Mouse (Mus musculus): ENCODE data around the gene Tmem143.
"Not testable (repeated sequence)": the region's sequence is repeated elsewhere in the genome, so short reads cannot be mapped to it uniquely, and the experiment has no call there.

Tmem143 gene

DNA sequence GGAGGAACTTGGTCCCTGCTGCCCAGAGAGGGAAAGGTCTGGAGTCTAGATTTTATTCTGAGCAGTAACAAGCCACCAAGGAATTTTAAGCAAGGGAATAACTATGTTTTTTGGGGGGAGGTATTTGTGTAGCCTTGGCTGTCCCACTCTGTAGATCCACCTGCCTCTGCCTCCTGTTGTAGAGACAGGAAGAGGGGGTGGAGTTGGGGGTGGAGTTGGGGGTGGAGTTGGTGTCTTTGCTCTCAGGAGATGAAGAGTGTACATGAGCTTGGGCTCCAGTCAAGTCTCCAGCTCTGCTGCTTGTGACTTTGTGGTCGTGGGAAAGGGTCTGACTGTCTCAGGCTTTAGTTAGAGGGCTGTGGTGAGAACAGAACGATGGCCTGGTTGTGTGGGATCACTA is 15.7 kb upstream of the Tmem143 start:
- no peak for DNase-seq (ENCODE audit: extremely low spot score, low read depth, low spot score)

DNA sequence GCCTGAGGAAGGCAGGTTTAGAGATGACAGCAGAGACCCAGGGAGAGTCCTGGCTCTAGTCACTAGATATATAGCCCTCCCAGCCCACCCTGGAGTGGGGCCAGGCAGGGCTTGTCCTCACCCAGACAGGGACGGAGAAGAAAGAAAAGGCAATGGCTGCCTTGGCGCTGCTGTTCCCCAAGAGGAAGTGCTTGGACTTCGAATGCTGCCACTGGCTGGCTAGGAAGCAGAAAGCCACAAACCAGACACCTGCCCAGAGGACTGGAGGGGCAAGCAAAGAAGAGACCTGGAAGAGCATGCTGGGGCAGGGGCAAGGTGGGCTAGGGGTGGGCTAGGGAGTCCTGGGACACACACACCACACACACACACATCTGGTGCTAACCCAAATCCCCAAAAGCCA is 9.5 kb upstream of the Tmem143 start:
- DNase-seq (ENCODE audit: extremely low spot score, low read depth, low spot score): no peak

DNA sequence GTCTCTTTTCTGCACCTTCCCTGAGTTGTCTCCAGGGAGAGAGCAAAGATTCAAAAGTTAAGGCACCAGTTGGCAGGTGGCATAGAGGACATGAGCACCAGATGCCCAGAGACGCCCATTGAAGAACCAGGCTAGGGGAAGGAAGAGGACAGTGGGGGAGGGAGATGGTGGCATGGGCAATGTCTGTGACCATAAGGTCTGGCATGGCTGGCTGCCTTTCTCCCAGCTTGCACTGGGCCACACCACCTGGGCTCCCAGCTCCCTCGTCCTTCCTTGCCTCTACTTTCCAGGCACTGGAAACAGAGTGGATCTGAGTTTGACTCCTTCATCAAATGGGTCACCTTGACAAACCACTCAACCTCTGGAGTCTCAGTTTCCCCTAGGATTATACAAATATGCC is 4.1 kb upstream of the Tmem143 start:
- no peak for DNase-seq (ENCODE audit: extremely low spot score, low read depth, low spot score)

DNA sequence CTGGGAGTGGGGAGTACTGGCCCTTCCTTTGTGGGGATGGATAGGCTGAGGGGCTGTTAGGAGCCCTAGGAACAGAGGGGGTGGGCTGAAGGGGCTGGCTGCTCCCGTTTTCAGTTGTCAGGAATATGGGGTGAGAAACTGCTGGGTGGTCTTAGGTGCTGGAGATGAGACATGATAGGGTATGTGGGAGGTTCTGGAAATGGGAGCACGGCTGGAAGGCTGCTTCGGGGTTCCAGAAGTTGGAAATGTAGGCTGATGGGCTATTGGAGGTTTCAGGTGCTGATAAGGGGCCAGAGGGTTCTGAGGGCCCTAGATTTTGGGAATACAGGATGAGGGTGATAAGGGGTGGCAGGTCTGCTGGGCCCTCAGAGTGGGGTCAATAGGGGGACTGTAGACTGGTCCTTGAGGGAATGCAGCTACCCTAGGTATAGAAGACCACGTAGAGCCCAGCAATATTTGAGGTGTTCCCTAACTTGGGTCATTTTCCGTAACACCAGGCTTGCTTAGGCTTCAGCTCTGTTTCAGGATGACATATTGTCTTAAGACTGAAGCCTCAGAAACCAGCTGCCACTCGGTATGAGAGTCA is 717 bp upstream of the Tmem143 start:
- DNase-seq (ENCODE audit: extremely low spot score, low read depth, low spot score): no peak

DNA sequence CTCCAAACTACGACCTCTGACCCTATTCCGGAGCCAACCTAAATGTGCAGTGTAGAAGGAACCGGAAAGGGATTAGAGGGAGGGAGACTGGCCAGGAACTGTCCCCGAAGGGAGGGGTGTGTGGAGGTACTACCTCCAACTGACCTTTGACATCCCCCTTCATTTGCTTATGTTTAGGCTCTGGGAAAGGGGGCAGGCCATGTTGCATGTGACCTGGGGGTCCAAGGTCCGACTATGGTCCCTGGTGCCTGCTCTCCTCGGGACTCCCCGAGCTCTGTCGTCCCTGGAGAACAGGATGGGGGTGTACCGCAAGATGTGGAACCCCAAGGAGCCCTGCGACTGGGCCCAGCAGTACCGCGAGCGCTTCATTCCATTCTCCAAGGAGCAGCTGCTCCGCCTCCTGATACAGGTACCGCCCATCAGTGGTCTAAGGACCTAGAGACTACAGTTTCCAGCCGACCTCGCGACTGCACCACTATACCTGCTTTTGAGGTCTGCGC is 567 bp downstream of the Tmem143 start:
- no peak for DNase-seq (ENCODE audit: extremely low spot score, low read depth, low spot score)

DNA sequence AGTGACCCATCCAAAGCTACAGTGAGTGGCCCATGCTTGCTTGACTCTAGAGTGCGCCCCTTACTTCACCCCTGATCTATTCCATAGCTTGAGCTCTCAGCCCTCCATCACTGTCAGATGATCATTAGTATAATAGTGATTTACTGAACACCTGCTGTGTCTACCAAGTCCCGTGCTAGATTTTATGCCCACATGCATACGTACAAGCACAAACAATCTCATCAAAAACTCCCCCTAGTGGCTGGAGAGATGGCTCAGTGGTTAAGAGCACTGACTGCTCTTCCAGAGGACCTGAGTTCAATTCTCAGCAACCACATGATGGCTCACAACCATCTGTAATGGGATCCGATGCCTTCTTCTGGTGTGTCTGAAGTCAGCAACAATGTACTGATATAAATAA is 1.4 kb downstream of the Tmem143 start:
- not testable (repeated sequence) for DNase-seq (ENCODE audit: extremely low spot score, low read depth, low spot score)

DNA sequence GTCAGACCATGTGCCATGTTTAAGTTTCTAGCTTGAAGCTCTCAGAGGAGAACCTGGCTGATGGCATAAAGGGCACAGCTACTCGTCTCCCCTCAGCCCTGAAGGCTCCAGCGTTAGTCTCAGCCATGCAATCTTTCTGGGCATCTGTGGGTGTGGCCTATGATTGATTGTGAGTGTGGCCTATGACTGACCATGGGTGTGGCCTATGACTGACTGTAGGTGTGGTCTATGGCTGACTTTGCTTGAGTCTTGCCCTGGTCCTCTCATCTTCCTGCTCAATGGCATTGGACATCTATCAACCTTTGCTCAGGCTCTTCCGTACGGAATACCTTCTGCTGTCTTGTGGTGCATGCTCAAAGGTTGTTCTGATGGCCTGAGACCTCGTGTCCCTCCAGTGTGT is 4.8 kb downstream of the Tmem143 start:
- no peak for DNase-seq (ENCODE audit: extremely low spot score, low read depth, low spot score)

DNA sequence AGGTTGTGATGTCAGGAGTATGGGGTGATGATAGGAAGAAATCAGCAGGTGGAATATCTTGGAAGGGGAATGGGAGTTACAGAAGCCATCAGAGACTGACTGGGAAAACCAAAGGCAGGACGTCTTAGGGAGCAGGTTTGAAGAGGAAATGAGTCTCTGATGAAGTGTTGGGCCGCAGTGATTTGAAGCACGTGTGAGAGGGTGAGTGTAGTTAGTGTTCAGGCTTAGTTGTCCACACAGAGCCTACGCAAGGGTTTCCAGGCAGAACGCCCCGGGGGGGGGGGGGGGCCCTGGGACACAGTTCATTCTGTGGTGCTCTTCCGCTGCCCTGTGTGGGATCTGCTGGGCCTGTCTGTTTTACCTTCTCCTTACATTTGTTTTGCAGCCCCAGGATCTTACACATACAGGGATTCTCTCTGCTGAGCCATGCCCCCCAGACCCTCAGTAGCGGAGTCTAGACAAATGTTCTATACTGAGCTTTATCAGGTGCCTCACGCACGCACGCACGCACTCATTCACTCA is 5.8 kb downstream of the Tmem143 start:
- no peak for DNase-seq (ENCODE audit: extremely low spot score, low read depth, low spot score)

DNA sequence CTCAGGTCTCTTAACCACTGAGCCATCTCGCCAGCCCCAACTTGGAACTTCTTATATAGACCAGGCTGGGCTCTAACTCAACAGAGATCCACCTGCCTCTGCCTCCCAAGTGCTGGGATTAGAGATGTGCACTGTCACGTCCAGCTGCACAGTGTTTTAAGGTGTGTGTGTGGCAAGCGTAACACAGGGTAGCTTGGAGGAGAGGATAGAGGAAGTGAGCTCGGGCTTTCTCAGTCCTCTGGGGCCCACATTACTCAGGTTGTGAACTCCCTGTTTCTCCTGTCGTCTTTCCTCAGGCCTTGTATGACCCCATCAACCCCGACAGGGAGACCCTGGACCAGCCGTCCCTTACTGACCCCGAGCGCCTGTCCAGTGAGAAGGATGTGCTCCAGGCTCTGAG is 9.9 kb downstream of the Tmem143 start:
- DNase-seq (ENCODE audit: extremely low spot score, low read depth, low spot score): no peak

DNA sequence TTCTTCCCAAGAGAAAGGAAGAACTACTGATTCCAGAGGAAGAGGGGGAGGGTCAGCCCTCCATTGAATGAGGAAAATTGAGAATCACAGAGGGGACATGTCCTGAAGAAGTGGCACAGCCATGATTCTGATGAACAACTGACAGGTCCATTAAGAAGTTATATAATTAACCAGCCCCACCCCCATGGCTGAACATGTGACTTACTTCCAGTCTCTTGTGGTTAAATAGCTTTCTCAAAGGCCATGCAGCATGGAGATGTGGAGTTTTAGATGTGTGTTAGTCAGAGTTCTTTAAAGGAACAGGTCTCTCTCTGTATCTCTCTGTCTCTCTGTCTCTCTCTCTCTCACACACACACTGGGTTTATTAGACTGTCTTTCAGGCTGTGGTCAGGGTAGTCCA is 11.6 kb downstream of the Tmem143 start:
- no peak for DNase-seq (ENCODE audit: extremely low spot score, low read depth, low spot score)

DNA sequence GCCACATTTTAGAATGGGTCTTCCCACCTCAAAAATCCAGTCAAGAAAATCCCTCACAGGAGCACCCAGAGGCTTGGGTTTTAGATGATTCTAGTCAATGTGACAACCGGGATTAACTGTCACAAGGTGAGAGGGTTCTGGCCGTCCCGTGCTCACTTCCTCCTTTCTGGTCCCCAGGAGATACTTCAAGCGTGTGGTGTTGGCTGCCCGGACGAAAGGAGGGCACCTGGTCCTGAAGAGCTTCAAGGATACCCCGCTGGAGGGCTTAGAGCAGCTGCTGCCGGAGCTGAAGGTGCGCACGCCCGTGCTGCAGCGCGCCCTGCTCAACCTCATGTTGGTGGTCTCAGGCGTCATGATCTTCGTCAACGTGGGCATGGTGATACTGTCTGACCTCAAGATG is 12.4 kb downstream of the Tmem143 start:
- DNase-seq (ENCODE audit: extremely low spot score, low read depth, low spot score): no peak

DNA sequence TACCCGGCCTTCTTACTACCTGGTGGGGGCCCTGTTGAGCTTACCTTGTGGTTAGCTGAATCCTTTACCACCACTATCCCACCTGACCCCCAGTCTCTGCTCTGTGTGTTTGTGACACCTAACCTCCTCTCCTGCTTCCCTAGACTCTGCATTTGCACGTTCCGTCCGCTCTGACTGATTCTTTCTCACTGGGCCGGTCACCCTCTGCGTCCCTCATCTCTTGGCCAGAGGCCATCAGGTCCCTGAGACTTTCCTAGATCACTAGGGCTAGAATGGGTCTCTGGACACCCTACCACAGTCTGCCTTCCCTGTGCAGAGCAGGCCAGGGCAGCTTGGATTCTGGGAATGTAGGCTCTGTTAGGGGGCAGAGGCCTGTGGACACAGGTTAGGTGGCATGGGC is 17.3 kb downstream of the Tmem143 start:
- DNase-seq (ENCODE audit: extremely low spot score, low read depth, low spot score): no peak

DNA sequence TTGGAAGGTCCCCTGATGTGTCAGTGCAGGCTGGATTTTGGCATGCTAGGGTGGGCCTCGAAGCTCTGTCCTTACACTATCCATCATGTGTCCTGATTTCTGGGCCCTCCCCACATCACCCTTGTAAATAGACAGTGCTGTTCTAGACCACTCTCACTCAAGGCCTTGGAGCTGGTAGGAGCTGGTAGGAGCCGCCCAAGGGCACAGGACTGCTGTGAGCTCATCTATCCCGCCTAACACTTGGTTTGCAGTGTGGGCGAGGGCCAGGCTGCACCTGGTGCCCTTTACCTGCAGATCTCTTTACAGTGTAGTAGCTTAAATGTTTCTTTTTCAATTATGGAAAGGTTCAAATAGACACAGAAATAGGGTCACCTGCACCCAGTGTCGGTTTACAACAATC is 18.3 kb downstream of the Tmem143 start:
- no peak for DNase-seq (ENCODE audit: extremely low spot score, low read depth, low spot score)

DNA sequence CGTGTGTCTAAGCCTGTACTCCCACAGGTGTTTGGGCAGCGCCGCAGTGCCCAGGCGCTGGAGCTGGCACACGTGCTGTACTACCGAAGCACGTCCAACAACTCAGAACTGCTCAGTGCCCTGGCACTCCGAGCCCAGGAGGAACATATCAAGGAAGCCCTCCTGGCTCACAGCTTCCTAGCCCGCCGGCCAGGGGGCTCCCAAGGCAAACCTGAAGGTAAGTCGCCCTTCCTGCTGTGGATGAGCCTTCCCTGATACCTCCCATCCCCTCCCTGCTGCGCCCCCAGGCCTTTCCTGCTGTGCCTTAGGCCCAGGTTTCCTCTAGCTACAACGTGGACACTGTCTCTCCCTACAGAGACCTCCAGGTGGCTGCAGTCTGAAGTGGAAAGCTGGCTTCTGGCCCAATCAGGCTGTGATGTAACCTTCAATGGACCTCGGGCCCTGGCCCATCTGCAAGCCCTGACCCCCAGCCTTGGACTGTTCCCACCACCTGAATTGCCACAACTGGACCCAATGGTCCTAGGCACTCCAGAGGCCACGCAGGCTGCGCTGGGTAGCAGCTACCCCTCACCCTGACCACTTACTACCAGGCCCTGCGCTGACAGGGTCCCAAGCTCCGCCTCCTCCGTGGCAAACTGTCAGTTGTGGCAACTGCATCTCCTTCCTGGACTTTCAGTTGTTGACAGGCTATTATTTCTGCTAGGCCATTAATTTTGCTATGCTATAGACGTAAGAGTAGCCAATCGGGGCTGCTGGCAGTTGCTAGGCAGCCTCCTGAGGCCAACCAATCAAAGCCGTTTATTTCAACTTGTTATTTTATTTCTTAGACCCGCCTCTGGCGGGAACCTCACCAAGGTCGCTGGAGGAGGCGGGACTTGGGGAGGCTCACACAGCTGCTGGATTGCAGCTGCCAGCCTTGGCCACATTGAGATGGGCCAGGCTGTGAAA is 19.6 kb downstream of the Tmem143 start:
- DNase-seq (ENCODE audit: extremely low spot score, low read depth, low spot score): no peak

DNA sequence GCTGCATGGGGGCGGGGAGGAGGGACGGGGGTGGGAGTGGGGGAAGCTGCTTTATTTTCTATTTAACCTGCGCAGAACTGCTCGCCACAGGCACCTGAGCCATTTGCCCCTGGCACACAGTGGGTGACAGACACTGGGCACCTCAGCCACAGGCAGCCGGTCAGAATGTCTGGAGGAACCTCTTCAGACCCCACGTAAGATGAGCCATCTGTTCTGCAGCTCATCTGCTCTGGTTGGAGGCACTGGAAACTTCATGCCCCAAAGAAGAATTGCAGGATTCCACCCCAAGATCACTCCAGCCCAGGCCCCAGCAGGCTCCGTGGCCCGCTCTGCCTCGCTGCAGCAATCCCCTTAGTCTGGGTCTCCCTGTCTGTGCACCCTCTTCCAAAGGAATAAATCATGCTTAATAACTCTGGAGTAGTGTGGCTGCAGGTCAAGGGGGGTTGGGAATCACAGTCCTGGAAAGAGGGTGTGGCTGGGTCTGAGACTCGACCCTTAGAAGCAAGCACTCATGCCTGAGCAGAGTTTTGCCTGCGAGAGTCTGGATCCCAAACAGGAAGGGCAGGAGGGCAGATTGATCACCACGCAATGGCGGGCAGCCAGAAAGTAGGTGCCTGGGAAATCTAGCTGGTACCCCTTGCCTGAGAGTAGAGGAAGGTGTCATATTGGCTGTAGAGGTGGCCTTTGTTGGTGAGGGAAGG is 20.4 kb downstream of the Tmem143 start:
- DNase-seq (ENCODE audit: extremely low spot score, low read depth, low spot score): no peak

DNA sequence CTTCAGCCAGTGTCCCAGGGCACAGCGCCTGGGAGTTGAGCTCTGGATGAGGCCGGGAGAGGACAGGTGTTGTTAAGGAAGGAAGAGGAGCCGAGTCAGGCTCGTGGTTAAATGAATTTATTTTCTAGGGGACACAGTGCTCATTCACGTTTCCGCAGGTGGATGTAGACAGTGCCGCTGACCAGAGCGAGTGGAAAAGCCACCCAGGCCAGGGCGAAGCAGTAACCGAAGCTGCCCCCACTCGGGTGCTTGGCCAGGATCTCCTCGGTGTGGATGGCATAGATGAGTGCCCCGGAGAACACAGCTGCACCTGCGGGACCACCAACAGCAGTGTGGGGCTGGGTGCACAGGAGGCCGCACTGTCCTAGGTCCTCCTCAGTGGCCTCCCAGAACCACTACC is 21.2 kb downstream of the Tmem143 start:
- DNase-seq (ENCODE audit: extremely low spot score, low read depth, low spot score): no peak

DNA sequence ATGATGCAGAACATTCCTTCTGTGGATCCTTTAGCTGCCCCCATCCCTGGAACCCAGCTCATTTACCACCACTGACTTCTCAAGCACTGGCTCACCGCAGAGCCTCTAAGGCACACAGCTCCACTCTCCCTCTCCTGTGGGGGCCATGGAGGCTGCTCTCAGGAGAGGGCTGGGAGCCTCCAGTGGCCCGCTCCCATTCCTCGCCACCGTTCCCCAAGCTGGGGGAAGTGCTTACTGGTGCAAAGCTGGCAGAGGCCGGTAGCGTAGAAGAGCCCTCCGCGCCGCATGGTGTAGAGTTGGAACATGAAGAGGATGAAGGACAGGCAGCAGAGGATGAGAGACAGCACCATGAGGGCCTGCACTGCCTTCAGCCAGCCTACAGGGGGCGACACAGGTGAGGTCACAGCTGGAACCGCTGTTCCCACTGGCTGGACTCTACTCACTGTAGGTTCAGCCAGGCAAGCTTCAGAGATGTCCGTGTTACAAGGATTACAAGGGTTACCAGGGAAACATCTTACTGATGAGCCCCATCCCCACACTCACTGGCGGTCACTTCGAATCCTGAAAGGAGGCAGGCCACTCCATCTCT is 22.4 kb downstream of the Tmem143 start:
- no peak for DNase-seq (ENCODE audit: extremely low spot score, low read depth, low spot score)

DNA sequence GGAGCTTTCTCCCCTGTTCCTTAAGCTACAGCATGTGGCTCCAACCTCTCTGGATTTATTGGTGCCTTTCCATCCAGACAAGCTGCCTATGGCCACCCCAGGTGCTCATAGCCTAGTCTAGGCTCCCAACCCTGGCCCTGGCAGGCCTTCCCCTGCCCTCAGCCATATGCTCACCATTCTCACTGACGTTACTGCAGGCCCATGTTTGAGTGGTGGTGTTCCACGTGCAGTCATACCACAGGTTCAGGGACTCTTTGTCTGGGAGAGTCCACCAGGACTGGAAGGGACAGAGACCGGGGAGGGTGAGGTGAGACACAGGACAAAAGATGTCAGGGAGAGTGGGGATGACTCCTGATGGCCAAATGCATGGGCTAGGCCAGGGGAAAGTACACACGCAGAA is 23.0 kb downstream of the Tmem143 start:
- DNase-seq (ENCODE audit: extremely low spot score, low read depth, low spot score): no peak

DNA sequence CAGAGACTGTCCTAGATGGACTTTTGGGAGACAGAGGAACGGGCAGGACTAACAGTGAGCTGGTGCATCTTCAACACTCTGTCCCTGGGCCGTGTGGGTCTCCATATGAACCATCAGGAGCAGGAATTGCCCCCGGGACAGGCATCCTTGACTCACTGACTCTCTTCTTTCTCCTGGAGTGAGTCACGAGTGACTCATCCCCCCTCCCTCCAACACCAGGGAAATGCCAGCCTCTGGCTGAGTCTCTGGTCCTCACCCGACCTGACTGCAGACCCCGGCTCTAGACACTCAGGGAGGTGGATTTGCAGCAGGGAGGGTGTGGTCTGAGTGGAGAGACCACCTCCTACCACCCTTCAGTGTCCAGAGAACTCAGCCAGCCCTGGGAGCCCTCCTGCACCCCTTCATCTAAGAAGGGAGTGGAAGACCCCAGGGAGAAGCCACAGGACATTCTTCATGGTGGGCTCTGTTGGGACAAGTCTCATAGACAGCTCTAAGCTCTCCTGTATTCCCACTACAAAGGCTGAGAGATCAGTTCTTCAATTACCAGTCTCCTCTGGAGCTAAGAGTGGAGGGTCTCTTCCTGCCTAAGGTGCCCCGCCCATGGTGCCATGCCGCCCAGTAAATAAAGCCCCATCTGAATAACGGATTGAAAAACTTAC is 24.0 kb downstream of the Tmem143 start:
- DNase-seq (ENCODE audit: extremely low spot score, low read depth, low spot score): no peak

DNA sequence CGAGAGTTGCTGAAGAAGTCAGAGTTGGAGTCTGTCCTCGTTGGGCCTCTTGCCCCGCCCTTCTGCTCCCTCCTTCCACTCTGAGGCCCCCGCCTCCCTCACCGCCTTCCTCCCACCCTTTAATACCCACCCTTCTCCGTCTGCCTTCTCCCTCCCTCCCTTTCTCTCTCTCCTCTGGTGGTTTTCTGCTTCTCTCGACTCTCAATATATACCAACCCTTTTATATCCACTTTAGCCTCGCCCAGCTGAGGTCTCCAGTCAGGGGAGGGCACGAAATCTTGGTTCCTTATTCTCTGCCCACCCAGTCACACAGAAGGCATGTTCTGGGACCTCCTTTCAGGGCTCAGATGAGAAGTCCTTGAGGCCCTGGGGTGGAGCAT is 24.5 kb downstream of the Tmem143 start, which contains the start of gene Emp3:
TSS of gene Emp3 (minus strand) at position 163 of the 380 bp plus-strand sequence.
- DNase-seq (ENCODE audit: extremely low spot score, low read depth, low spot score): no peak
